Mouse (Mus musculus) embryonic facial prominence, embryonic 12.5 days (tissue): ENCODE measurements around the gene Slc12a4. TPM values are rescaled to one million over a fixed set of nuclear protein-coding genes. Genes with fewer than 3 reads are reported as not detected.
"Not testable (repeated sequence)": the region's sequence is repeated elsewhere in the genome, so short reads cannot be mapped to it uniquely, and the experiment has no call there.

Source experiments
- ATAC-seq: fragments of 200-750 bp; cut with Nextera tagmentation; 2 replicates; pipeline ENCODE4 v1.8.0; 2017; ENCODE audit not compliant: insufficient number of reproducible peaks, insufficient read depth, low FRiP score, low TSS enrichment
- H3K27ac ChIP-seq: fragments of 300-500 bp; sonication (generic); 2 replicates; pipeline ENCODE4 v1.5.1; 2016; ENCODE audit warnings: mild to moderate bottlenecking
- H3K27me3 ChIP-seq: fragments of 300-500 bp; sonication (generic); 2 replicates; pipeline ENCODE4 v1.6.1; 2016; ENCODE audit warnings: mild to moderate bottlenecking, moderate library complexity
- H3K36me3 ChIP-seq: fragments of 300-500 bp; sonication (generic); 2 replicates; pipeline ENCODE4 v1.6.1; 2016; ENCODE audit warnings: mild to moderate bottlenecking
- H3K4me1 ChIP-seq: fragments of 300-500 bp; sonication (generic); 2 replicates; pipeline ENCODE4 v1.6.1; 2016
- H3K4me2 ChIP-seq: fragments of 300-500 bp; sonication (generic); replicated peaks from 2 replicates; pipeline ENCODE4 v1.6.1; 2016; ENCODE audit warnings: mild to moderate bottlenecking, moderate library complexity
- H3K4me3 ChIP-seq: fragments of 300-500 bp; sonication (generic); 2 replicates; pipeline ENCODE4 v1.5.1; 2016; ENCODE audit warnings: mild to moderate bottlenecking
- H3K9ac ChIP-seq: fragments of 300-500 bp; sonication (generic); 2 replicates; pipeline ENCODE4 v1.6.1; 2016; ENCODE audit warnings: mild to moderate bottlenecking, moderate library complexity
- H3K9me3 ChIP-seq: fragments of 300-500 bp; sonication (generic); 2 replicates; pipeline ENCODE4 v1.6.1; 2016; ENCODE audit warnings: mild to moderate bottlenecking, moderate library complexity
- WGBS: fragments of 180-500 bp; shearing (Covaris S2); methylation state at CpG from one replicate; pipeline ENCODE4 v1.1.7; 2016; 5-methylcytosine and 5-hydroxymethylcytosine counted together
- polyA plus RNA-seq: library from polyadenylated mRNA; unstranded; fragments of >200 nt; fragmentation: Nextera tagmentation; extraction: Ambion mirVana; gene quantifications from 2 replicates; pipeline ENCODE4 v1.2.1, GENCODE M21; 2016

Slc12a4 gene
- polyA plus RNA-seq, 1 experiment from 2014 or later: 44.3 TPM

GRCm38 (mm10) chr8:105996359-105996758 lies 30.5 kb upstream of the Slc12a4 start:
- WGBS: 84% methylated on average over 7 of the region's 7 CpGs
- no peaks in the 10 kb centered on the region for H3K9me3 ChIP-seq
- 0 out of 2 replicates have a peak, but pooled peaks cover 3% of the 10 kb centered on the region for H3K27me3 ChIP-seq
- H3K27ac ChIP-seq: no peak overlapping the region
- H3K9ac ChIP-seq: no peak overlapping the region
- no peak overlapping the region for H3K4me2 ChIP-seq
- H3K4me1 ChIP-seq: no peaks in the 10 kb centered on the region
- ATAC-seq: no peak
- H3K4me3 ChIP-seq: no peak overlapping the region
- H3K36me3 ChIP-seq: no peaks in the 10 kb centered on the region

DNA sequence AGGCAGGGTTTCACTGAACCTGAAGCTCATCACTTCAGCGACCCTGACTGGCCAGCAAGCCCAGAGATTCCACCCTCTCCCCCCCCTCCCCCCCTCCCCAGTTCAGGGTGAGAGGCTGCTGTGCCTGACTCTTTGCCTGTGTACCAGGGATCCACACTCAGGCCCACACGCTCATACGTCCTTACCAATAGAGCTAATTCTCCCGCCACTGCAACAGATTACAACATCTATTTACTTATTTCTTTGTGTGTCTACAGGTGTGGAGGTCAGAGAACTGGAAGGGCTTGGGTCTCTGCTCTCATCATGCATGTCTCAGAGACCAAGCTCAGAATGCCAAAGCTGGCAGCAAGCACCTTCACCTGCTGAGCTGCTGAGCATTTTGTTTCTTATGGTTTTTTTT lies 27.3 kb upstream of the Slc12a4 start:
- no peak overlapping the region for H3K4me2 ChIP-seq
- H3K4me1 ChIP-seq: no peaks in the 10 kb centered on the region
- H3K27ac ChIP-seq: no peak overlapping the region
- no peaks in the 10 kb centered on the region for H3K9me3 ChIP-seq
- H3K27me3 ChIP-seq: 0 out of 2 replicates have a peak, but pooled peaks cover 3% of the 10 kb centered on the region
- H3K36me3 ChIP-seq: no peaks in the 10 kb centered on the region
- no peak overlapping the region for H3K9ac ChIP-seq
- 58% methylated on average over 4 of the region's 4 CpGs for WGBS
- ATAC-seq: no peak
- no peak overlapping the region for H3K4me3 ChIP-seq

DNA sequence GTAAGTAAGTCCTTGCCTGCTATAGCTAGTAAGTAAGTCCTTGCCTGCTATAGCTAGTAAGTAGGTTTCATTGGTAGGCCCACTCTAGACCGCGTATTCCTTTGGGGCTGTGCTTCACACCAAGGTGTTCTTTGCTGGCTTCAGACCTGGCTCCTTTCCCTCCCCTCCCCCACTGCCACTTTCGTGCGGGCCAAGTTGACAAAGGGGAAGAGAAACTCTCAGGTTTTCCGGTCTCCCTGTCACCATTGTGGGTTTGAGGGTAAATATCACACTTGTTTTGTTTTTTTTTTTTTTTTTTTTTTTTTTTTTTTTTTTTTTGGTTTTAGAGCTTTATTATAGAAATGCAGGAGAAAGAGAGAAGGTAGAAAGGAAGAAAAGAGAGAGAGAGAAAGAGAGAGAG lies 26.6 kb upstream of the Slc12a4 start:
- Histone ChIP-seq H3K9me3 (no peaks in the 10 kb centered on the region), H3K4me3 (no peak overlapping the region), H3K9ac (no peak overlapping the region), H3K4me2 (no peak overlapping the region), H3K4me1 (no peaks in the 10 kb centered on the region), H3K36me3 (no peaks in the 10 kb centered on the region), H3K27me3 (0 out of 2 replicates have a peak, but pooled peaks cover 3% of the 10 kb centered on the region), H3K27ac (no peak overlapping the region)
- no peak for ATAC-seq
- WGBS: 64% methylated on average over 5 of the region's 5 CpGs

DNA sequence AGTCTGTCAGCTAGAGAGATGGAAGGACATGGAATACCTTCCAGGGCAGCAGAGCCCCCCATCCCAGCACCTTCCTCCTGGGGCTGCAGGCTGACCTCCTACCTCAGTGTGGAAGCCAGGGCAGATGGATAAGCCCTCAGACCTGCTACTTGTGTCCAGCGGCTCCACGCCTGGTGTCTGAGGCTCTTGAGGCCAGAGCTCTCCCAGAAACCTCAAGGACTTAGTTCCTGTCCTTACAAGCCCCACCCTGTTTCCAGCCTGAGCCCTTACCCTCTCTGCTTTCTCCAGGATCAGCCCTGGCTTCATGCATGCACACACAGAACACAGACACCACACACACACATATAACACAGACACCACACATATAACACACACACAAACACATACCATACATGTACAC lies 25.6 kb upstream of the Slc12a4 start:
- no peak overlapping the region for H3K4me3 ChIP-seq

DNA sequence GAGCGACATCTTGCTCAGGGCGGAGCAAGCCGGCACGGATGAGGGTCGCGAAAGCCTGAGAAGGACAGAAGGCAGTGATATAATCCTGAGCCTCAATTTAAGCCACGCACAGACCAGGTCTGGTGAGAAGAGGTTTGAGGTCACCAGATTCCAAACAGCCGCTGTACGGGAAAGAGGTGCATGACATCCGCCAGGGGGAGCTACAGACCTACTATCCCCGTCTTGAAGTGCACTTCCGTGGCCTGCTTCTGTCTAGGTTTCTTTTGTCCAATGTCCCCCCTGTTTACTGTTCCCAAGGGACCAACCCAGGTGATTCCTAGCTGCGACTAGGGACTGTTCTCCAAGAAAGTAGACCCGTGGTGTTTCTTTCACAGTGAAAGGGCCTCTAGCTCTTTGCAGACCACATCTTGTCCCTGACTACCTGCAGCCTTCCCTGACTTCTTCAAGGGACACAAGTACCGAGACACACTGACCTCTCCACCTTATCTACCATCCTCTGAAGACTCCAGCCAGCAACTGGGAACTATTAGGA lies 25.0 kb upstream of the Slc12a4 start, which contains the start of gene Dus2:
TSS of gene Dus2 (plus strand) at position 482 of the 532 bp plus-strand sequence.
- ATAC-seq: 0 out of 2 replicates have a peak, but pooled peaks have one; percentile 41
- WGBS: 10% methylated on average over 15 of the region's 15 CpGs
- H3K9me3 ChIP-seq: no peaks in the 10 kb centered on the region
- no peaks in the 10 kb centered on the region for H3K4me1 ChIP-seq
- H3K27ac ChIP-seq: no peak within 1 kb of the TSS
- peak within 1 kb of the TSS; percentile 5; the same call in 1 of the 2 replicates for H3K4me3 ChIP-seq
- H3K4me2 ChIP-seq: peak within 1 kb of the TSS; percentile 28
- no peaks in the 10 kb centered on the region for H3K36me3 ChIP-seq
- 0 out of 2 replicates have a peak, but pooled peaks cover 3% of the 10 kb centered on the region for H3K27me3 ChIP-seq
- H3K9ac ChIP-seq: no peak within 1 kb of the TSS

More for the DNA sequence above, 25.6 kb upstream of the Slc12a4 start:
- no peak overlapping the region for H3K4me2 ChIP-seq
- no peak overlapping the region for H3K9ac ChIP-seq
- 0 out of 2 replicates have a peak, but pooled peaks cover 3% of the 10 kb centered on the region for H3K27me3 ChIP-seq
- WGBS: 91% methylated on average over 2 of the region's 2 CpGs
- no peaks in the 10 kb centered on the region for H3K36me3 ChIP-seq
- no peak overlapping the region for H3K27ac ChIP-seq
- ATAC-seq: no peak
- H3K9me3 ChIP-seq: no peaks in the 10 kb centered on the region
- H3K4me1 ChIP-seq: no peaks in the 10 kb centered on the region

- Histone ChIP-seq H3K9ac (no peak overlapping the region), H3K4me3 (no peak overlapping the region), H3K27me3 (no peaks in the 10 kb centered on the region), H3K4me1 (no peaks in the 10 kb centered on the region), H3K27ac (no peak overlapping the region), H3K4me2 (no peak overlapping the region), H3K36me3 (no peaks in the 10 kb centered on the region), H3K9me3 (no peaks in the 10 kb centered on the region)
- no peak for ATAC-seq
- 87% methylated on average over 11 of the region's 11 CpGs for WGBS
Measured at GRCm38 (mm10) chr8:105988546-105988945, 22.6 kb upstream of the Slc12a4 start.

GRCm38 (mm10) chr8:105983406-105983805 lies 17.5 kb upstream of the Slc12a4 start:
- not testable (repeated sequence) for H3K4me2 ChIP-seq, H3K4me3 ChIP-seq, H3K27ac ChIP-seq, H3K27me3 ChIP-seq, H3K9ac ChIP-seq, H3K9me3 ChIP-seq, H3K4me1 ChIP-seq, H3K36me3 ChIP-seq, ATAC-seq
- 86% methylated on average over 11 of the region's 11 CpGs for WGBS

GRCm38 (mm10) chr8:105981146-105981545 lies 15.2 kb upstream of the Slc12a4 start:
- Histone ChIP-seq H3K9me3 (no peaks in the 10 kb centered on the region), H3K27me3 (no peaks in the 10 kb centered on the region), H3K4me3 (no peak overlapping the region), H3K27ac (no peak overlapping the region), H3K4me2 (no peak overlapping the region), H3K4me1 (no peaks in the 10 kb centered on the region), H3K9ac (no peak overlapping the region), H3K36me3 (no peaks in the 10 kb centered on the region)
- no peak for ATAC-seq
- 97% methylated on average over 1 of the region's 1 CpGs for WGBS

DNA sequence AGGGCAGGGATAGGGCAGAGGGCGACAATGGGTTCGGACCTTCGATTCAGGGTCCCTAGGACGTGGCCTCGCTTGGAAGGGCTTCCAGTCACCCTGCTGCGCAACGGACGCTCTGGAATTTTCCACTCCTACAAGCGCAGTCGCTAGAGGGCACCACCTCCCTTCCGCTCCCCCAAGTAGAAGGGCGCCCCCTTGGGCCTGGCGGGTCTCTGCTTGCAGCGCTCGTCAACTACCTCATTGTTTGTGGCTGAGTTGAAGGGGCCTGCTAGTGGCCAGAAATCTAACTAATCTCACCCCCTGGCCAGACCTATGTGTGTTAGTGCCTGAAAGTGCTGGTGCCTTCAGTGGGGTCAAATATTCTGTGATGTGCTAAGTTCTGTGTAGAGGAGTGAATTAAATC lies 13.4 kb upstream of the Slc12a4 start, which contains the start of gene Dpep3:
TSS of gene Dpep3 (minus strand) at position 105 of the 400 bp plus-strand sequence.
- H3K4me3 ChIP-seq: no peak within 1 kb of the TSS
- 88% methylated on average over 15 of the region's 15 CpGs for WGBS
- ATAC-seq: no peak

GRCm38 (mm10) chr8:105975363-105975762 lies 9.5 kb upstream of the Slc12a4 start:
- Histone ChIP-seq H3K9ac (no peak overlapping the region), H3K4me3 (no peak overlapping the region), H3K4me2 (no peak overlapping the region), H3K4me1 (no peaks in the 10 kb centered on the region), H3K9me3 (no peaks in the 10 kb centered on the region), H3K27ac (no peak overlapping the region), H3K36me3 (no peaks in the 10 kb centered on the region), H3K27me3 (no peaks in the 10 kb centered on the region)
- ATAC-seq: no peak
- WGBS: 66% methylated on average over 7 of the region's 7 CpGs

More for the DNA sequence above, 13.4 kb upstream of the Slc12a4 start, which contains the start of gene Dpep3:
- Histone ChIP-seq H3K4me2 (no peak within 1 kb of the TSS), H3K9ac (no peak within 1 kb of the TSS), H3K27ac (no peak within 1 kb of the TSS), H3K36me3 (no peaks in the 10 kb centered on the region), H3K4me1 (no peaks in the 10 kb centered on the region), H3K27me3 (no peaks in the 10 kb centered on the region), H3K9me3 (no peaks in the 10 kb centered on the region)

- no peaks in the 10 kb centered on the region for H3K36me3 ChIP-seq
- 75% methylated on average over 8 of the region's 8 CpGs for WGBS
- H3K4me3 ChIP-seq: no peak overlapping the region
- H3K4me2 ChIP-seq: no peak overlapping the region
- no peak overlapping the region for H3K9ac ChIP-seq
- H3K27me3 ChIP-seq: no peaks in the 10 kb centered on the region
- 0 out of 2 replicates have a peak, but pooled peaks cover 4% of the 10 kb centered on the region for H3K4me1 ChIP-seq
- ATAC-seq: no peak
- H3K9me3 ChIP-seq: no peaks in the 10 kb centered on the region
- no peak overlapping the region for H3K27ac ChIP-seq
Measured at GRCm38 (mm10) chr8:105971019-105971720, 5.3 kb upstream of the Slc12a4 start.

DNA sequence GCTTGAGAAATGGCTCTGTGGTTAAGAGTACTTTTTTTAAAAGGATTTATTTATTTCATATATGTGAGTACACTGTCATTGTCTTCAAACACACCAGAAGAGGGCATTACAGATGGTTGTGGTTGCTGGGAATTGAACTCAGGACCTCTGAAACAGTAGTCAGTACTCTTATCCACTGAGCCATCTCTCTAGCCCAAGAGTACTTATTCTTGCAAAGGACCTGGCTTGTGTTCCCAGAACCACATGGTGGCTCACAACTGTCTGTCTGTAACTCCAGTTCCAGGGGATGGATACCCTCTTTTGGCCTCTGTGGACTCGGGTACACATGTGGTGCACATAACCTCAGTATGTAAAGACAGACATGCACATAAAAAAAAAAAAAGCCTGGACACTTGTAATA lies 3.5 kb upstream of the Slc12a4 start:
- 72% methylated on average over 1 of the region's 1 CpGs for WGBS
- H3K9ac ChIP-seq: no peak overlapping the region
- H3K27ac ChIP-seq: no peak overlapping the region
- H3K4me2 ChIP-seq: no peak overlapping the region
- ATAC-seq: no peak
- peaks cover 13% of the 10 kb centered on the region for H3K4me1 ChIP-seq
- H3K27me3 ChIP-seq: no peaks in the 10 kb centered on the region
- no peak overlapping the region for H3K4me3 ChIP-seq
- H3K9me3 ChIP-seq: no peaks in the 10 kb centered on the region
- H3K36me3 ChIP-seq: no peaks in the 10 kb centered on the region
